Mouse (Mus musculus) telencephalon, adult 2 months (tissue): ENCODE measurements at regions not wholly inside any gene's neighbourhood (a gene's known extent, or its start where the extent isn't known, plus 50 kb on each side); places are given as distances from the start of the nearest gene placed in this dataset.

Source experiments
- DNase-seq: peaks from one replicate; pipeline ENCODE4 v3.0.0-alpha.2; 2011; ENCODE audit warnings: low read depth, low spot score

DNA sequence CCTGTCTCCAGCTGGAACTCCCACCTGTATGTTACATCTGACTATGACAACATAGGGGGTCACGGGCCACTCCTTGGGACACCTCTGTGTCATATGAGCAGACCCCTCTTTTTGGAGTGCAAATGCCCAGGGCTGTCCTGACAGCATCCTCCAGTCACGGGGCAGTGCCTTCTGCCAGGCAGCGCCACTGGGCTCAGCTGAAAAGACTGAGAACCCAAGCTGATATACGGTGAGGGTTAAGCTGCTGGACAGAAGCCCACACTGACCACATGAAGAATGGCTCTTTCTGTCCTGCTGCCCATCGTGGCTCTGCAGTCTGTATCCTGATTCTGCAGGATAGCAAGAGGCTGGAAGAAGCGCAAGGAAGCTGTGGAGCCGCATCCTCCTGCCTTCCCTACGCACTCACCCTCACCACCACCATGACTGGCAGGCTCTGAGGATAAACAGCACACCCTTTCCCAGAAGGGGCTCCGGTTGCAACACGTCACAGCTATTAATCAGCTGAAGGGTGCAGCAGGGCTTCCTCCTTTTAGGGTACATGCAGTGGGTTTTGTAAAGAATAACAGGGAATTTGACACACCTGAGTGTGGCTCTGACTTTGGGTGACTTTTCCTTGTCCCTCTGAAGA is 93.9 kb upstream of the Arntl start:
- DNase-seq: no peak

DNA sequence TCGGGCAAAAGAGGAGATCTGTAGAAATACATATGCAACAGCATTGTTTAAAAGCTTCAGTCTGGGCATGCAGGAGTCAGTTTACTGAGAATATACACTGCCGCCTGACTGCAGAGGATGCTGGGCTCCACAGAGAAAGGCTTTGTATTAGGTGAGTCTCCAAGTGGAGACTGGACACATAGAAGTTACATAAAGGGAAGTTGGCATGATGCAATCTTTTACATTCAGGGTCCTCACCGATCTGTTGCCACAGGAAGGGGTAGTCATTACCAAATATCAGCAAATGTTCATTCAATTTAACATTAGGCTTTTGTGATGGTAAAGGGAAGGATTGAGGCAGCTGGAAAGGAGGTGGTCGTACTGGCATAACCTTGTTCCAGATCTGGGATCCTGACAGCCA is 89.7 kb upstream of the Arntl start:
- no peak for DNase-seq

GRCm38 (mm10) chr7:113121911-113122319 is 85.3 kb upstream of the Arntl start:
- no peak for DNase-seq

DNA sequence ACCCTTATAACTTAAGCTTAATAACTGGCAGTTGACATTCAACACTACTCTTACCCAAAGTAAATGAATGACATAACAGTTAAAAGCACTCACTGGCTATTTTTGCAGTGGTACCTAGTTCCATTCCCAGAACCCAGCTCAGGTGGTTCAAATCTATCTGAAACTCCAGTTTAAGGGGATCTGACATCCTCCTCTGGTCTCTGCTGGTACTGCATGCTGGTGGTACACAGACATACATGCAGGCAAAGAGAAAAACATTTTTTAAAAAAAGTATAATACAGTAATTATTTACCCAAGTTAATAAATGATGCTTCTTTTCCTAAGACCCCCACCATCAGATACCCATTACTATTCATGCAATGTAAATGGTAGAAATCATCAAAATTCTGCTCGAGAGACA is 81.3 kb upstream of the Arntl start:
- DNase-seq: no peak

- no peak for DNase-seq
Measured at GRCm38 (mm10) chr7:113130552-113130951, 76.7 kb upstream of the Arntl start.

GRCm38 (mm10) chr7:113131945-113132538 is 75.2 kb upstream of the Arntl start:
- peak; percentile 67 for DNase-seq

- DNase-seq: no peak
Measured at GRCm38 (mm10) chr7:113133891-113134290, 73.4 kb upstream of the Arntl start.

DNA sequence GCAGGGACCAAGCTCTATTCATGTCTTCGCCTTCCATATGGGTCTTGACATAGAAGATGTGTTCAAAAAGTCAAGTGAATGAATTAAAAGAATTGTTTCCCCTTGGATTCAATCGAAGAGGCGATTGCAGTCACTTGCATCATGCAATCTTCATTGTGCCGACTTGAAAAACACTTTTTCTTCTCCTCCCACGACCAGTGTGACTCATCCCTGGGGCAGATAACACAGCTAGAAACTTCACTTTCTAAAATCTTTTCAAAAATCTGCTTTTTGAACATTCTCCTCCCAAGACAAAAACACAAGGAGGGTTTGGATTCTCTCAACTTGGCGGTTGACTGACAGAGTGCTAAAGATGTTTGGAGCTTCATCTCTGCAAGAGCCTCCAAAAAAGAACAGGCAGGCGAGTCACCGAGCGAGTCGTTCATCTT is 67.2 kb upstream of the Arntl start:
- DNase-seq: peak; percentile 86

GRCm38 (mm10) chr7:113141846-113142683 is 65.2 kb upstream of the Arntl start:
- DNase-seq: no peak

- DNase-seq: peak; percentile 72
Measured at GRCm38 (mm10) chr7:113143552-113143951, 63.7 kb upstream of the Arntl start.

DNA sequence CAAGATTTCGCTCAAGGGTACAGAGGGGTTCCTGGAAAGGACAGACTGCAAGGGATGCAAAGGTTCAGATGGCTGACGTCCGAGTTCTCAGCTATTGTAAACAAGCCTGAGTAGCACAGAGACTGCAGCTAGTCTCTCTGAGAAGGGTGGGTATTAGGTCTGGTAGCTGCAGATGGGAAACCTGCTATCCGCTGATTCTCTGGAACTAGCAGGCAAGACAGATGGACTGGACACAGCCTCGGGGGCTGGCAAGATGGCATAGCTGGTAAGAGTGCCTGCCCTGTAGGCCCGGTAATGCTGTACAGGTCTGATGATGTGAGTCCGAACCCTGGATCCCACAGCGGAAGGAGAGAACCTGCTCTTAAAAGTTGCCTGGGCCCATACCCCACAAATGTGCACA is 62.2 kb upstream of the Arntl start:
- DNase-seq: no peak

DNA sequence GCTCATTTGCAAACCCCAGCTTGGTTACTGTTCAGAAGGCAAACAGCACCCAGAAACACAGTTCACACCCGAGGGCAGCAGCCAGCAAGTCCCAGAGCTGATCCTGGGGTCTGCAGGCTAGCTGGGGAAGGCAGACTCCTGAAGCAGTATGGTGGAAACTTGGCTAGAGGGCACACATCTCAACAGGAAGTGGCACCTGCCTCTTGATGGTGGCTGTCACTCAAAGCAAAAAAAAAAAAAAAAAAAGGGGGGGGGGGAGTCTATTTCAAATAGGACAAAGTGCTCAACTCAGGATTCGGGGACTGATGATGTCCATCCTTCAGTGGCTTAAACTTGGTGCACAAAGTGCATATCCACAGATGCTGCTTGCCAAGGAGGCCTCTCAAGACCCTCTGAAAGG is 61.2 kb upstream of the Arntl start:
- DNase-seq: no peak

DNA sequence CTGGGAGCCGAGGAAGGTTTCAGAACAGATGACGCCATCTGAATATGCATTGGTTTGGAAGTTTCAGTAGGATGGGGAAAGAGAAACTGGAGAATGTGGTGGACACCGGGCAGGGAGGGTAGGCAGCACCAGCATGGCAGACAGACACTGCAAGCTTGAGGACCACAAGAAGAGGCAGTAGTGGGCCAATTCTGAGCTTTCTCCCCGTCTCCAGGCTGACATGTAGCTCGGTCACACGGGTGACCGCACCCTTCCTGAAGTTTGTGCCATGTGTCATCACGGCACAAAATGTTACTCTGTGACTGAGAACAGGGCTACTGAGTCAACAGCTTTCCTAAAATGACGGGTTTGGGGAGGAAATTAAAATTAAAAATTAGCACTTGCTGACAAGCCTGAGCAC is 60.7 kb upstream of the Arntl start:
- no peak for DNase-seq

DNA sequence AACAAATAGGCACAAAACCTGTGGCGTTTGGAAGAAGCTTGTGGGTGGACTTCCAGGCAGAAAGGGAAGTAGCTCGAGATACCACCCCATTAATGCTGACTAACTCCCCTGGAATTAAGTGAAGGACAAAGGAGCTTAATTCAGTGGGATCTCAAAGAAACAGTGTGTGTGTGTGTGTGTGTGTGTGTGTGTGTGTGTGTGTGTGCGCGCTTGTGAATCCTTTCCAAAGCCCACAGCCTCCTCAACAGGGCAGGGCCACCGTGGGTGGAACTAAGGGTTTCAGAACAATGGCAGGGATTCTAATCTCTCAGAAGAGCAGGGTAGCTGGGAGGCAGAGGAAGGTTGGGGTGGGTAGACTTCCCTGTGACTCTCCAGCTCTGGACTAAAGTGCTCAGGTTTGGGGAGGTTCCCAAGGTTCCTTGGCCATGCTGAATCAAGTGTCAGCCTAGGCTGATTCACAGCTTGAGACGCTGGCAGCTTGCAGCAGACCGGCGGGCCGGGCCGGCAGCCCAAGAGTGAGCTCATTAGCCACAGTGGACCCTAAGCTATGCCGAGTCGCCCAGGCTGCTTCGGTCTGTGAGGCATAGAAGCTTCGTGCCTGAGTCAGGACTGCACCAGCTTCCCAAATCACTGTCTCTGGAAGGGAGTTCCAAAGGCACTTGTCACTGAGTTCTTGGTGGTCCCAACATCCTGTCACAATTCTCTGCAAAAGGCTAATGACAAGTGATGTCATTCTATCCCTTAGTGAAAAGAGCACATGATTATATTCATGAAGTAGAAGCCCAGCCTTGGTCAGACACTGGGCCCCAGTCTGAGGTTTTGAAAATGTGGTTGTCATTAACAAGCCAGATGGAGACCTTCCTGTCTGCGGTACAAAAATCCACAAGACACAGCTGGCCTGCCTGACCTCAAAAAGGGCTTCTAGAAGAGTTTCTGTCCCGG is 59.6 kb upstream of the Arntl start:
- DNase-seq: no peak

DNA sequence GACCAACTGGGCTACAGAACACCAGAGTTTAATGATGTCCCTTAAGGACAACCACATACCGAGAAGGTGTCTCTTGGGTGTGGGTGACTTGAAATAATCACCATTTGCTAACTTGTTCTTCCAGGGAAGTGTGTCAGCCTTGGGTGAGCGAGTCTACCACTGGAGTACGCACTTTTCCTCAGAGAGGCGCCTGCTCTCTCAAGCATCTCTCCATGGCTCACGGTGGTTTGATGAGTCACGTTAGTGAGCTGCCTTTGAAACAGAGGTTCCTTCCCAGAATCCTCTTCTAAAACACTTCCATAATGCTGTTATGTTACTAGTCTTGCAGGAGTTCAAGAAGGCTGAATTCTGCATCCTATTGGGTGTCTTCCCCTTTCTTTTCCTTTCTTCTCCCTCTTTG is 58.6 kb upstream of the Arntl start:
- DNase-seq: no peak

DNA sequence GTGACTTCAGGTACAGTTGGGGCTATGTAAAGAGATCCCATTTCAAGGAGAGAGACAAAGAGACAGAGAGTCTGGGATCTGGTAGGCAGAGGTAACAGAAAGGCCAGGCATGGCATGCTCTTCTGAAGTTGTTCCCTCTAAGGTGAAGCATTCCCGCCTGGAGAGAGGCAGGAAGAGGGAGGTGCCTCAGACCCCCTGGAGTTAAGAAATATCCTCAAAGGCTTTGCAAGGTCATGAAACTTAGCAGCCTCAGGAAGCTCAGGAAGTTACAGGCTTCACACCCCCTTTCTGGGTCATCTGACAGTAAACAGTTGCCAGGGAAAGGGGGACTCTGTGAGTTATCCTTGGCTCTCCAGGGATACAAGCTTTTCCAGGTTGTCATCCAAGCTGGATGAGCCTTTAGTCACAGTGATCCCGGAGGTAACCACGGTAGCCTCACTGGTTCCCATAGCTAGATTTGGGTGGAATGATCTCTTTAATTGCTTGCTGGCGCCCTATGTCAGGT is 57.2 kb upstream of the Arntl start:
- DNase-seq: no peak

DNA sequence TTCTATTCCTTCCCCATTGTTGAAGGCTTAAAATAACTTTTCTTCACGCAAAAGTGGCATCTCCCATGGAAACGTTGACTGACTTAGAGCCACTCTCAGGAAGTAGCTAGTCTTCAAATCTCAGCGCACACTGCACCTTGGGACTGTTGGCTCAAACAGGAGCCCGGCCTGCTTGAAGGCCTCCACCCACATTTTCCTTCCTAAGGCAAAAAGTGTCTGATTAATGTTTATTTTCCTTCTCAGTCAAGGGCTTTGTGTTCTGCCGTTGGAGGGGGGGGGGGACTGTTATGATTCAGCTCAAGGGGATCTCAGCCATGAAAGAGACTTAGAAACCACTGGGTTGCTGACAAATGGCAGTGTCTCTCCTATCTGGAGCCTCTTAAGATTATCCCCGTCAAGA is 56.5 kb upstream of the Arntl start:
- no peak for DNase-seq

DNA sequence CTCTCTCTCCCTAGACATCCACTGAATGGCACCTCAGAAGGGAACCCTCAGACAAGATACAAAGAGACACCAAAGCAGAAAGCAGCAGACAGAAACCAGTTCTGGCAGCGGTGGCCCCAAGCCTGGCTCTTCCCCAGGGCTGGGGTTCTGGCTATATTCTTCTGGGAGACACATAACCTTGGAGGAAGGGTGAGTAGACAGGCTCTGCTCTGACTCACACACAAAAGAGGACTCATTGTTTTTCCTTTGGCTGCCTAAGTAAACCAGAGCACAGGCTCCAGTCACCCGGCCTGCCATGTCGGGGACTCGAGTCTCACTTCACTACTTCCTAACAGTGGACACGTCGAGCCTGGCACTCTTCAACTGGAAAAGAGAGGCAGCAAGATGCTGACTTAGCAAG is 55.8 kb upstream of the Arntl start:
- no peak for DNase-seq

GRCm38 (mm10) chr7:113153386-113153785 is 53.9 kb upstream of the Arntl start:
- no peak for DNase-seq

DNA sequence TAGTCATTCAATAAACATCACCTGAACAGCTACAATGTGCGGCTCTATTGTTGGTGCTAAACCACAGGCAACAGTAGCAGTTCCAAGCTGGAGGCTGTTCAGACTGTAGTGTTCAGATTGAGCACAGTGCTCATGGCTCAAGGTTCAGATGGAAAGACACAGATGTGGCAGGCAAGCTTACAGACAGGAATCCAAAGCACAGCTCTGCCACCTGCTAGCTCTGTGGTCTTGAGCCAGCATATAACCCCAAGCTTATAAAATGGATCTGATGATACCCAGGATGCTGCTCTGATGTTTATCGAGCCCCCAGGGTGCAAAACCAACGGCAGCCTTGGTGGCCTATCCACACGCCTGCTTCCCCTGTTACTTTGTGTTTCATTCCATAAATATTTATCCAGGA is 53.2 kb upstream of the Arntl start:
- no peak for DNase-seq

- DNase-seq: no peak
Measured at GRCm38 (mm10) chr7:113156366-113156765, 50.9 kb upstream of the Arntl start.
